ENCODE assay signal across 21 mouse cellular contexts in the genomic region with DNA sequence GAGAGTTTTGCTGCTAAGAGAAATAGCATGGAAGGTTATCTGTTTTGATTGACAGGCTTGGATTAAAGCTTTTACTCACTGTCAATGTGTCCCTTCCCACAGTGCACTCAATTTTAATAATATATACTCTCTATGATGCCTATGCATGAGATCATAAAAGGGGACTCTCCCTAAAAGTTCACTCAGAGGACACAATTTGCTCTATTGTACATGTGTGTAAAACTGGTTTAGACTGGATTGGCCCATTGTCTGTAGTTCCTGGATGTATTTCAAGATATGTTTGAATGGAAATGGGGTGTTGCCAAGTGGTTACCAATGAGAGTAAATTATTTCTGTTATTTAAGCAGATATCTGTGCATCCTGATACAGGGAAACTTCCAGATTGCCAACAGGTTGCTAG.
"Had no signal": no experiment of that assay in that cellular context is flagged by ENCODE, and none has a peak within 500 bp of the region (broad histone marks: within the 10 kb centered on the region; RNA-seq: fewer than 3 reads in every experiment).

No protein-coding gene starts in this region.

- H3K4me1 ChIP-seq: liver, embryonic 12.5 days; liver, embryonic 15.5 days; midbrain, embryonic 12.5 days; midbrain, embryonic 15.5 days; neural tube, embryonic 12.5 days; neural tube, embryonic 15.5 days had no signal

- H3K4me3 ChIP-seq: layer of hippocampus, adult 2 months; limb, embryonic 10.5 days; limb, embryonic 13.5 days; liver, embryonic 12.5 days; liver, embryonic 15.5 days; midbrain, embryonic 12.5 days; midbrain, embryonic 15.5 days; neural tube, embryonic 12.5 days; neural tube, embryonic 15.5 days had no signal

- H3K9ac ChIP-seq: limb, embryonic 13.5 days; liver, embryonic 12.5 days; liver, embryonic 15.5 days; midbrain, embryonic 12.5 days; midbrain, embryonic 15.5 days; neural tube, embryonic 12.5 days; neural tube, embryonic 15.5 days had no signal

- H3K27me3 ChIP-seq: limb, embryonic 13.5 days; liver, embryonic 12.5 days; liver, embryonic 15.5 days; midbrain, embryonic 15.5 days; neural tube, embryonic 12.5 days; neural tube, embryonic 15.5 days had no signal

- DNase-seq: kidney, adult 9 months; kidney, postnatal 14 days; layer of hippocampus, adult 9-11 months; liver; lung, adult 2 months; retina, postnatal 1 day; right cerebral cortex, postnatal 25 days; spleen, adult 18-20 months; thymus, adult 2 months; thymus, postnatal 14 days; thymus, postnatal 4 days had no signal

- H3K4me2 ChIP-seq: limb, embryonic 13.5 days; liver, embryonic 12.5 days; liver, embryonic 15.5 days; midbrain, embryonic 12.5 days; midbrain, embryonic 15.5 days; neural tube, embryonic 12.5 days; neural tube, embryonic 15.5 days had no signal

- H3K27ac ChIP-seq: layer of hippocampus, adult 2 months; limb, embryonic 10.5 days; limb, embryonic 13.5 days; liver, embryonic 12.5 days; liver, embryonic 15.5 days; macrophage; midbrain, embryonic 12.5 days; midbrain, embryonic 15.5 days; neural tube, embryonic 12.5 days; neural tube, embryonic 15.5 days had no signal

- H3K36me3 ChIP-seq: limb, embryonic 10.5 days; limb, embryonic 13.5 days; liver, embryonic 12.5 days; liver, embryonic 15.5 days; midbrain, embryonic 12.5 days; midbrain, embryonic 15.5 days; neural tube, embryonic 12.5 days; neural tube, embryonic 15.5 days had no signal

- ATAC-seq: liver, embryonic 12.5 days; midbrain, embryonic 15.5 days had no signal

- H3K9me3 ChIP-seq: limb, embryonic 10.5 days; limb, embryonic 13.5 days; liver, embryonic 12.5 days; liver, embryonic 15.5 days; midbrain, embryonic 12.5 days; midbrain, embryonic 15.5 days; neural tube, embryonic 12.5 days; neural tube, embryonic 15.5 days had no signal
